Mouse (Mus musculus) neural tube, embryonic 13.5 days (tissue): Measurements from ENCODE around the gene Rras2. TPM values are rescaled to one million over a fixed set of nuclear protein-coding genes. Genes with fewer than 3 reads are reported as not detected.

Experiments
- ATAC-seq: fragments of 200-750 bp; cut with Nextera tagmentation; 2 replicates; pipeline ENCODE4 v1.8.0; 2017; ENCODE audit warnings: low read depth, mild to moderate bottlenecking, moderate TSS enrichment, moderate library complexity
- H3K27ac ChIP-seq: fragments of 300-500 bp; sonication (generic); replicated peaks from 2 replicates; pipeline ENCODE4 v1.5.1; 2015; ENCODE audit warnings: moderate library complexity, mild to moderate bottlenecking, inconsistent platforms
- H3K27me3 ChIP-seq: fragments of 300-500 bp; sonication (generic); 2 replicates; pipeline ENCODE4 v1.6.1; 2015; ENCODE audit warnings: mild to moderate bottlenecking, inconsistent platforms
- H3K36me3 ChIP-seq: fragments of 300-500 bp; sonication (generic); 2 replicates; pipeline ENCODE4 v1.6.1; 2015; ENCODE audit warnings: mild to moderate bottlenecking, inconsistent platforms
- H3K4me1 ChIP-seq: fragments of 300-500 bp; sonication (generic); replicated peaks from 2 replicates; pipeline ENCODE4 v1.6.1; 2015; ENCODE audit warnings: inconsistent platforms
- H3K4me2 ChIP-seq: fragments of 300-500 bp; sonication (generic); 2 replicates; pipeline ENCODE4 v1.6.1; 2015; ENCODE audit warnings: inconsistent platforms, mild to moderate bottlenecking, moderate library complexity
- H3K4me3 ChIP-seq: fragments of 300-500 bp; sonication (generic); 2 replicates; pipeline ENCODE4 v1.5.1; 2015; ENCODE audit warnings: mild to moderate bottlenecking, inconsistent platforms
- H3K9ac ChIP-seq: fragments of 300-500 bp; sonication (generic); 2 replicates; pipeline ENCODE4 v1.6.1; 2015; ENCODE audit warnings: moderate library complexity, mild to moderate bottlenecking, inconsistent platforms
- H3K9me3 ChIP-seq: fragments of 300-500 bp; sonication (generic); 2 replicates; pipeline ENCODE4 v1.6.1; 2016; ENCODE audit warnings: inconsistent platforms
- WGBS: fragments of 180-500 bp; shearing (Covaris S2); methylation state at CpG from one replicate; pipeline ENCODE4 v1.1.7; 2015; 5-methylcytosine and 5-hydroxymethylcytosine counted together
- polyA plus RNA-seq: library from polyadenylated mRNA; unstranded; fragments of >200 nt; fragmentation: Nextera tagmentation; extraction: Ambion mirVana; gene quantifications from 2 replicates; pipeline ENCODE4 v1.2.1, GENCODE M21; 2015

The Rras2 gene
- polyA plus RNA-seq, 1 experiment from 2014 or later: 17.7 TPM

DNA sequence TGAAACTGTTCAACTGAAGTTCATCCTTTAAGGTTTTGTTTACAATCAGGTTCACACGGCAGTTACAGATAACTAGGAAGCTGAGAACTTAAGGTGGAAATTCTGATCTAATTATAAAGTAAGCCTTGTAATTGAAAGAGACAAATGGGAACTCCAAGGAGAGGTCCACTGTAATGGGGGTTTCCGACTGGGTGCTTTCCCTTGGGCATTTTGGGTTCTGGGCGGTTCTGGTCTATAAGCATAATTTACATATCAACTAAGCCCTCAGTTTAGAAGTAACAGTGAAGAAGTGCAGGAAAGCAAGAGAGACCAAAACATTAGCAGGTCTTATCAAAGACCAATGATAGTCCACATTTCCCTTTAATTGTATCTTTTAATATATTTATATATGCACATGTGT lies 33.8 kb downstream of the Rras2 start:
- Histone ChIP-seq H3K4me1 (peaks cover 23% of the 10 kb centered on the region), H3K9ac (no peak overlapping the region), H3K27ac (no peak overlapping the region), H3K4me3 (no peak overlapping the region), H3K4me2 (no peak overlapping the region), H3K36me3 (no peaks in the 10 kb centered on the region), H3K9me3 (no peaks in the 10 kb centered on the region), H3K27me3 (no peaks in the 10 kb centered on the region)
- 80% methylated on average over 3 of the region's 3 CpGs for WGBS
- no peak for ATAC-seq

DNA sequence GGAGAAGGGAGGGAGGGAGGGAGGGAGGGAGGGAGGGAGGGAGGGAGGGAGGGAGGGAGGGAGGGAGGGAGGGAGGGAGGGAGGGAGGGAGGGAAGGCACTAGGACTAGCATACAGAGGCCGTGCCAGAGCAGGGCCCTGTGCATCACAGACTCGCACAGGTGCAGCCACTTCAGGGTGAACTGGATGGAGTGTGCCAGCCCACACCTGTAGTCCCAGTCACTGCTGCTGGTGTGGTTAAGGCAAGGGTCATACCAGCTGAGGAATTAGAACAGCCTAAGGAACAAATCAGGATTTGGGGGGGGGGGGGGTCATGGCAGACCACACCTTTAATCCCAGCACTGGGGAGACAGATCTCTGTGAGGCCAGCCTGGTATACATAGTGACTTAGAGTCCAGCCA lies 34.5 kb downstream of the Rras2 start:
- Histone ChIP-seq H3K27ac (no peak overlapping the region), H3K4me2 (no peak overlapping the region), H3K4me1 (peaks cover 17% of the 10 kb centered on the region), H3K36me3 (no peaks in the 10 kb centered on the region), H3K4me3 (no peak overlapping the region), H3K9ac (no peak overlapping the region), H3K27me3 (no peaks in the 10 kb centered on the region), H3K9me3 (no peaks in the 10 kb centered on the region)
- no peak for ATAC-seq
- WGBS: 94% methylated on average over 2 of the region's 2 CpGs

DNA sequence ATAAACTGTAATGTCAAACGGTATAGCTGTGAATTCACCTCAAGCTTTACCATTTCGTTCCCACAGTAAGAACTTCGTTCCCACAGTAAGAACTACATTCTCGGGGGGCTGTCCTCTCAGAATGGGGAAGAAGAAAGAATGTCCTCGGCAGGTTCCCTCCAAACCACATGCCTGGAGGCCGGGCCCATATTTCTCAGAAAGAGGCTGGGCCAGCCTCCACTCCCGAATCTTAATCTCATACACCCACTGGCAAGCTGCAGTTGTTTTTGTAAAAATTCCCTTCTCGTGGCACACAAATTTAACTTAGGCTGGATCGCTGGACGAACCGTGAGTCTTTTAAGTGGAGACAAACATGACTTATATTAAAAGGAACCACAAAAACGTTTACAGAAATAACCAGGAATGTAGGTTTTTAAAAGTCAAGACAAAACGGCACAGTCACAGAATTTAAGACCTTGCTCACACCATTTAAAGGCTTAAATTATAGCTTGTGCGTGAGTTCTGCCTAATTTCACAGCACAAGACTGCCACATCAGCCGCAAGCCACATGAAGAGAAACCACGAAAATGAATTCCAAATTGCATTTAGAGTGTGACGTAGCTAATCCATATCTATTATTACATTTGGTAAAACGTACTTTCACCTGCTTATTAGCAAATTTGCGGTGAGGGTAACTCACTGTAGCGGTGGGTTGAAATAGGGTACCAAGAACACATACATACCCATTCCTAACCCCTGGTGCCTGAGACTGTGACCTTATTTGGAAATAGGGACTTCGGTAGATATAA lies 35.8 kb downstream of the Rras2 start:
- no peak for ATAC-seq
- WGBS: 85% methylated on average over 21 of the region's 21 CpGs
- no peaks in the 10 kb centered on the region for H3K27me3 ChIP-seq
- H3K4me2 ChIP-seq: no peak overlapping the region
- H3K9ac ChIP-seq: no peak overlapping the region
- H3K27ac ChIP-seq: no peak overlapping the region
- H3K36me3 ChIP-seq: no peaks in the 10 kb centered on the region
- no peak overlapping the region for H3K4me3 ChIP-seq
- H3K9me3 ChIP-seq: no peaks in the 10 kb centered on the region
- peaks cover 6% of the 10 kb centered on the region for H3K4me1 ChIP-seq

DNA sequence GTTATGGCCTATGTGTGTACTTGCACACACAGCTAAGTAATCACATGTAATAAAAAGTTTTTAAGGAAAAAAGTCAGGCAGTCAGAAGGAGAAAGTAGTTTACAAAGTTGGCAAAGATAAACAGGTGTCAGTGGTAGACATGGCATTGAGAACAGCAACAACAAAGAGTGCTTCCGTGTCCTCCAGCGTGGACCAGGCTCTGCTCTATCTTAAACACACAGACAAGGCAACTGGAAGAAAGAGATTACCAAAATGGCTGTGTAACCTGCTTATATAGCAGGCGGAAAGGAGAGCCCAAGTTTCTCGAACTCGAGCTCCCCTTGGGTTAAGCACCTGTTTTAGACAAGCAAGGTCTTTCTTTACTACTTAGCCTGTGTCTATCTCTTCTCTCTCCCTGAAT lies 37.3 kb downstream of the Rras2 start:
- 97% methylated on average over 5 of the region's 5 CpGs for WGBS
- no peaks in the 10 kb centered on the region for H3K4me1 ChIP-seq
- no peak for ATAC-seq
- no peak overlapping the region for H3K4me3 ChIP-seq
- H3K36me3 ChIP-seq: no peaks in the 10 kb centered on the region
- no peak overlapping the region for H3K9ac ChIP-seq
- no peaks in the 10 kb centered on the region for H3K27me3 ChIP-seq
- no peak overlapping the region for H3K4me2 ChIP-seq
- H3K9me3 ChIP-seq: no peaks in the 10 kb centered on the region
- H3K27ac ChIP-seq: no peak overlapping the region

DNA sequence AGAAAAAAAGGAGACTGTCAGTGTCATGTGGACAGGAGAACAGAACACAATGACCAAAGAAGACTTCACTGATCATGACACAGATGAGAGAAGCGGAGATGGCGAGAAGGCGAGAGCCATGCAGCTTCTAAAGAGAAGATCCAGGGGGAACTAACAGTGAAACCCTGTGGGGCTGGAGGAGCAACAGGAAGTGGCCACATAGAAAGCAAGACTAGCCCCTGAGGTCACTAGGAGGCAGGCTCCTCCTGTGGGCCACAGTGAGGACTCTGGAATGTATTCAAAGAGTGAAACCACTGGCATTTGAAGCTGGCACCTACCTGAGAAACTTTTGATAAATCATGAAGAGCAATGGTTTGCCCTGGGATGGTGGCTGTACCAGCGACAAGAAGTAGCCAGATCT lies 38.2 kb downstream of the Rras2 start:
- H3K4me2 ChIP-seq: no peak overlapping the region
- no peak for ATAC-seq
- H3K9me3 ChIP-seq: no peaks in the 10 kb centered on the region
- WGBS: 92% methylated on average over 4 of the region's 4 CpGs
- H3K9ac ChIP-seq: no peak overlapping the region
- no peaks in the 10 kb centered on the region for H3K36me3 ChIP-seq
- H3K27me3 ChIP-seq: no peaks in the 10 kb centered on the region
- no peaks in the 10 kb centered on the region for H3K4me1 ChIP-seq
- H3K27ac ChIP-seq: no peak overlapping the region
- no peak overlapping the region for H3K4me3 ChIP-seq

DNA sequence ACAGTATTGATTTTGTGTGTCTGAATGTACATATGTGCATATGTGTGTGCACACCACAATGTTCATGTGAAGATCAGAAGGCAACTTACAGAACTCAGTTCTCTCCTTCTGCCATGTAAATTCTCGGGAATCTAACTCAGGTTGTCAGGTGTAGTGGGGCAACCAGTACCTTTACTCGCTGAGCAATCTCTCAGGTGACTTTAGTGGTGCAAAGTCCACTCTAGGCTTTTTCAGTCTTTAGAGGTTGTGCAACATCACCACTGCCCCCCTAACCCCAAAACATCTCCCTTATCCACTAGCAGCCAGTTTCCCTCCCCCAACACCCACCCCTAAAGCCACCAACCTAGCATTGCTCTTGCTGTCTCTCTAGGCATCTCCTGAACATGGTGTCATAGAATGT lies 43.0 kb downstream of the Rras2 start:
- Histone ChIP-seq H3K4me2 (no peak overlapping the region), H3K9me3 (no peaks in the 10 kb centered on the region), H3K36me3 (no peaks in the 10 kb centered on the region), H3K27ac (no peak overlapping the region), H3K27me3 (no peaks in the 10 kb centered on the region), H3K9ac (no peak overlapping the region), H3K4me3 (no peak overlapping the region), H3K4me1 (peaks cover 15% of the 10 kb centered on the region)
- WGBS: 84% methylated on average over 2 of the region's 2 CpGs
- ATAC-seq: no peak

DNA sequence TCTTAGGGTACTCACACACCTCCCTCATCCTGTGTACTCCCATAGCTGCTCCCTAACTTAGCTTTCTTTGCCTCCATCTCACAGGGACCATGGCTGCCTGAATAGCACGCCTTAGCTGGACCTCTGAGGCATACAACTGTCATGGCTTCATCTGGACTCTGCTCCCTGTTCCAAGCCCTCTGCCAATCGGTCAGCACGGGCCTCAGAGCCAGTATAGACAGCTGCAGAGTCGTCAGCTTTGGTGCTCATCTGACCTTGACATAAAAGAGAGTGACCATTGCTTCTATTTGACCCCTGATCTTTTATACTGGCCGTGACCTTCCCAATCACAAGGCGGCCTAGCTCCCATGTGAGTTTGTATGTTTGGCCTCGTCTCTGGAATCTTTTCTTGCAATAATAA lies 43.4 kb downstream of the Rras2 start:
- Histone ChIP-seq H3K36me3 (no peaks in the 10 kb centered on the region), H3K4me1 (peaks cover 15% of the 10 kb centered on the region), H3K9ac (no peak overlapping the region), H3K9me3 (no peaks in the 10 kb centered on the region), H3K4me3 (no peak overlapping the region), H3K4me2 (no peak overlapping the region), H3K27me3 (no peaks in the 10 kb centered on the region), H3K27ac (no peak overlapping the region)
- ATAC-seq: no peak
- WGBS: 52% methylated on average over 7 of the region's 7 CpGs

DNA sequence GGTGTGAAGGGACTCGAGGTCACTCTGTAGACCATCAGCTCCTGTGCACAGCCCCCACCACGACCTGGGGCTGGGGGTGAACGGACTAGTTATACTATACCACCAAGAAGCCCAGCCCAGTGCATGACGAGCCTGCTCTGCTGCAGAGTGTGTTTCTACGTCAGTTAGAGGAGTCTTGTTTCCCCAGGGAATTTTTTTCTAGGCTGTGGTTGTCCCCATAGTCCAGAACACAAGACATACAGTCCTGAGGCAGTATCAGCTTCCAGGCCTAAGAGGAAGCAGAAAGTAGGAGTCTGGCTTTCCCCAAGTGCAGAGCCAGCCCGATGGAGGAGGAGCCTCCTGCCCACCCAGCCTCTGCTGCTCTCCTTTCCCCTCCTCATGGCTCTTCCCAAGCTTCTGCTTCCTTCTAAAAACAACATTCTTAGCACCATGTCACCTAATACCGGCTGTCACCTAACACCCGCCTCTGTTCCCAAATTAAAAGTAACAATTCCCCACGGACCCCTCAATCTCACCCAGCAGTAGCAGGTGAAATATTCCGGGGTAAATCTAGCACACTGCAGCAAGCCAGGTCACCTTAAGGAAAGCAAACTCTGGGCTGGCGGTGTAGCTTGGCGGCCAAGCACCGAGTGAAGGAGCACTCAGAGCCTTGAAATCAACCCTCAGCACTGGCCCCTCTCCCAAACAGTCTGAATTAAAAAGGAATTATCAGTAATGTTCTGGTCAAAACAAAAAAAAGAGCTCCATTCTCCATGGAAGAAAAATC lies 45.5 kb downstream of the Rras2 start:
- no peak overlapping the region for H3K4me2 ChIP-seq
- no peak overlapping the region for H3K9ac ChIP-seq
- H3K4me3 ChIP-seq: no peak overlapping the region
- ATAC-seq: no peak
- H3K27me3 ChIP-seq: no peaks in the 10 kb centered on the region
- no peak overlapping the region for H3K27ac ChIP-seq
- H3K4me1 ChIP-seq: peaks cover 15% of the 10 kb centered on the region
- H3K36me3 ChIP-seq: no peaks in the 10 kb centered on the region
- WGBS: 41% methylated on average over 13 of the region's 13 CpGs
- no peaks in the 10 kb centered on the region for H3K9me3 ChIP-seq

DNA sequence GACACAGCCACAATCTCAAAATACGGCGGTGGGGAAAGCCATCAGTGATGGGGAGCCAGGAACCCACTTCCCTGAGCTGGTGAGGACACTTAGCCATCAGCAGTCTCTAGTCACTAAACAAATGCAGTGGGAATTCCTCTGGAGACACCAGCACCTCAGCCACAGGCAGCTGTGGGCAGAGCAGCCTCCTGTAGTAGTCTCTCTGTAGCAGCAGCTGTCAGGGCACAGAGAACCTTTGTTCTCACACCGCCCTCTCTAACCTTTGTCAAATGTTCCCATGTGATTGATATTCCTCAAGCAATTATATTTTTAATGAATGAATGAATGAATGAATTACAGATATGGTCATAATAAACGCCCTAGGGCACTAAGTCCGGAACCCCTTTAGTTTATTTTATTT lies 46.2 kb downstream of the Rras2 start:
- H3K4me3 ChIP-seq: no peak overlapping the region
- H3K9me3 ChIP-seq: no peaks in the 10 kb centered on the region
- H3K36me3 ChIP-seq: no peaks in the 10 kb centered on the region
- peaks cover 21% of the 10 kb centered on the region for H3K4me1 ChIP-seq
- H3K27ac ChIP-seq: no peak overlapping the region
- no peaks in the 10 kb centered on the region for H3K27me3 ChIP-seq
- 70% methylated on average over 5 of the region's 5 CpGs for WGBS
- H3K9ac ChIP-seq: no peak overlapping the region
- ATAC-seq: no peak
- no peak overlapping the region for H3K4me2 ChIP-seq

DNA sequence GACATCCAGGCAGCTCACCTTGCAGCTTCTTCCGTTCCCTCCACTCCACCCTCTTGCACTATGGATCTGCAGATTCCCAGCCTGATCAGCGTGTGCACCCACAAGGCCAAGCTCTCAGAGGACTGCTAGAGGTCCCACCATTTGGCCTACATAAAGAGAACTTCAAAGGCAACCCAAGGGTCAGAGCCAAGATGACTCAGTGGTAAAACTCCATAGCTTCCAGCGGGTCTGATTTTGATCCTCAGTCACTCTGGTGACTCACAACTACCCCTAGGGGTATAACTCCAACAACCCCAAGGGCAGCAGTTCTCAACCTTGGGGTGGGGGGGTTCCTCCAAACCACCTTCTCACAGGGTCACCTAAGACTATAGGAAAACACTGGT lies 47.1 kb downstream of the Rras2 start:
- Histone ChIP-seq H3K36me3 (no peaks in the 10 kb centered on the region), H3K4me1 (peaks cover 30% of the 10 kb centered on the region), H3K27ac (no peak overlapping the region), H3K27me3 (no peaks in the 10 kb centered on the region), H3K4me2 (no peak overlapping the region), H3K9ac (no peak overlapping the region), H3K4me3 (no peak overlapping the region), H3K9me3 (no peaks in the 10 kb centered on the region)
- no peak for ATAC-seq
- whole genome bisulfite sequencing: 79% methylated on average over 3 of the region's 3 CpGs

DNA sequence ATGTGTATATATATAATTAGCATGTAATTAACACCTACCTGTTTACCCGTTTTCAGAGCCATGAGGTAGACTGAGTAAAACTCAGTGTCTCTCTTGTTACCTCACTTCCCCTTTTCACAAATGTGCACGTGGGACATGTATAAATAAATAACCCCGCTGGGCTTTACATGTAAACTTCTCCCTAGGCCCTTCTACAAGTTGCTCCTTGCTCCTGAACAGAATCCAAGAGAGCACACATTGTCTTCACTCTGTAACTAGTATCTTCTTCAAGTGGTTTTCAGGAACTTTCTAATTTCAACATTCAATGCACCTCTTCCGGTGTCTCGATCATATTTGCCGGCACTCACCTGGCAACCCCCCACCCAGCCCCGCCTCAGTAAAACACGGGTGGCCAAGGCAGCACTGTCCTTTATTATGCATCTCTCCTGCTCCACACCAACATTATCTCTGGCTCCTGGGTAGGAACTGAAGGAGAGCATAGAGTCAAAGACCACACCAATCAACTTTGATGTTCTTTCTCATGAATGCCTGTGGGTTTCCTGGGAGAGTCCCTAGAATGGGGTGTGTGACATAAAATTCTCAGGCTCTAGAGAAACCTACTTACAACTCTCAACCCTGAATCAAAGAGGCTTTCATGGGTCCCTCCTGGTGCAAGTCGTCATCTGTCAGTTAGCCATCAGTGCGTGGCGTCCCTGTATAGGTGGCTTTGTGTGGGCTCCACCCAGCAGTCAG lies 47.7 kb downstream of the Rras2 start:
- no peak overlapping the region for H3K27ac ChIP-seq
- H3K4me1 ChIP-seq: peaks cover 35% of the 10 kb centered on the region
- no peak overlapping the region for H3K9ac ChIP-seq
- H3K4me2 ChIP-seq: no peak overlapping the region
- 89% methylated on average over 11 of the region's 11 CpGs for WGBS
- no peaks in the 10 kb centered on the region for H3K9me3 ChIP-seq
- no peaks in the 10 kb centered on the region for H3K36me3 ChIP-seq
- H3K27me3 ChIP-seq: no peaks in the 10 kb centered on the region
- no peak overlapping the region for H3K4me3 ChIP-seq
- no peak for ATAC-seq

DNA sequence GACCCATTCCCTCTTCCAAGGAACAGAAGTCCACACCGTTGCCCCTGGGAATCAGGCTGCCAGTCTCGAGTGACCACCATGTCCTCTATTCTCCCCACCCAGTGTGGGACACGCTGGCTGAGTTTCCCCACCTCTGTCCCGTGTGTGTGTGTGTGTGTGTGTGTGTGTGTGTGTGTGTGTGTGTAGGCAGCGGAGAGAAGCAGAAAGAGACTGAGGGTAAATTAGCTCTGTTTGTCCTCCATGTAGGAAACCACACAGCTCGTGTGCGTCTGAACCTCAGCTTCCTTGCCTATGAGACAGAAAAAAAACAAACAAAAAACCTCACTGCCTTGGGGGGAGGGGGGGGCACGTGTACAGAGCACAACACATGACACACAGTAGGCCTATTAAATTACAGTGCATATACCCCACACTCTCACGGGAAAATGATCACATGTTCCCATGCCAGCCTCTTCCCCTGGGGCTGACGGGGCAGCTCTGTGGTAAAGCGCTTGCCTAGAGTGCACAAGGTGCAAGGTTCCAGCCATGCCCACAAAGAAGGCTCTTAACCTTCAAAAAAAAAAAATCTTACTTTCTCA lies 48.5 kb downstream of the Rras2 start:
- Histone ChIP-seq H3K4me2 (no peak overlapping the region), H3K9me3 (no peaks in the 10 kb centered on the region), H3K27ac (no peak overlapping the region), H3K9ac (no peak overlapping the region), H3K36me3 (no peaks in the 10 kb centered on the region), H3K27me3 (no peaks in the 10 kb centered on the region), H3K4me3 (no peak overlapping the region), H3K4me1 (peaks cover 35% of the 10 kb centered on the region)
- WGBS: 79% methylated on average over 11 of the region's 11 CpGs
- no peak for ATAC-seq
